16 mouse cellular contexts compared by ENCODE assay signal in genomic region chr9:31942334-31942733, GRCm38 (mm10). TPM values are rescaled to one million over a fixed set of nuclear protein-coding genes. Genes with fewer than 3 reads are reported as not detected.
DNase-seq lines count a peak whose midpoint lies in the region; ATAC-seq and TF ChIP-seq lines count a peak whose summit lies in the region.
"Had no signal": no experiment of that assay in that cellular context is flagged by ENCODE, and none has a peak within 500 bp of the region (broad histone marks: within the 10 kb centered on the region; RNA-seq: fewer than 3 reads in every experiment).

No protein-coding gene starts in this region.

- no peak for ATAC-seq in kidney, embryonic 15.5 days (replicated peaks; ENCODE audit: low FRiP score)
- no peak for ATAC-seq in activated CD4-positive, CD25-positive, alpha-beta regulatory T cell, adult 4 months

- H3K4me3 ChIP-seq in kidney, embryonic 15.5 days (replicated peaks): no peak overlapping the region
- H3K4me3 ChIP-seq: embryonic facial prominence, embryonic 15.5 days; limb, embryonic 12.5 days; myocyte had no signal

- H3K9ac ChIP-seq in kidney, embryonic 15.5 days: no peak overlapping the region
- H3K9ac ChIP-seq: embryonic facial prominence, embryonic 15.5 days; limb, embryonic 12.5 days had no signal

- no peaks in the 10 kb centered on the region for H3K36me3 ChIP-seq in kidney, embryonic 15.5 days
- H3K36me3 ChIP-seq: embryonic facial prominence, embryonic 15.5 days; limb, embryonic 12.5 days had no signal

- no peak for TF ChIP-seq POLR2A in brain, embryonic 14.5 days (IDR thresholded peaks at IDR 0.05; ENCODE audit: borderline replicate concordance, extremely low read depth, insufficient read depth, insufficient read length, poor library complexity, severe bottlenecking)

- peak; percentile 19; the same call in 1 of the 2 replicates for TF ChIP-seq CTCF in brain, embryonic 14.5 days (IDR thresholded peaks at IDR 0.05; ENCODE audit: borderline replicate concordance, extremely low read depth, insufficient read depth, insufficient read length)

- H3K9me3 ChIP-seq in kidney, embryonic 15.5 days (replicated peaks): no peaks in the 10 kb centered on the region
- H3K9me3 ChIP-seq: embryonic facial prominence, embryonic 15.5 days; limb, embryonic 12.5 days had no signal

- 64% methylated on average over 1 of the region's 1 CpGs for WGBS in kidney, embryonic 15.5 days

- 0 out of 2 replicates have a peak, but pooled peaks cover 2% of the 10 kb centered on the region for H3K4me1 ChIP-seq in kidney, embryonic 15.5 days
- H3K4me1 ChIP-seq: embryonic facial prominence, embryonic 15.5 days; limb, embryonic 12.5 days had no signal

- DNase-seq in cerebellum, adult 9-10 months: peak; percentile 3
- no peak for DNase-seq in cerebellum, postnatal 14 days
- peak; percentile 28 for DNase-seq in kidney, adult 9 months
- DNase-seq in 416B (ENCODE audit: low read depth): peak; percentile 25
- peak; percentile 29 for DNase-seq in brain, embryonic 14.5 days (ENCODE audit: low read depth)
- no peak for DNase-seq in thymus, adult 18-20 months
- DNase-seq: cerebellum, adult 2 months; kidney, adult 8-10 months; thymus, adult 2 months had no signal

- no peak overlapping the region for H3K27ac ChIP-seq in kidney, embryonic 15.5 days
- H3K27ac ChIP-seq: embryonic facial prominence, embryonic 15.5 days; limb, embryonic 12.5 days; macrophage had no signal

- H3K27me3 ChIP-seq in kidney, embryonic 15.5 days: no peaks in the 10 kb centered on the region
- H3K27me3 ChIP-seq: embryonic facial prominence, embryonic 15.5 days; limb, embryonic 12.5 days had no signal

- H3K4me2 ChIP-seq in kidney, embryonic 15.5 days: no peak overlapping the region
- H3K4me2 ChIP-seq: embryonic facial prominence, embryonic 15.5 days; limb, embryonic 12.5 days had no signal

RNA-seq across cellular contexts. Expression of gene Barx2, which starts 29.1 kb away (rescaled TPM):
- polyA plus RNA-seq in kidney, embryonic 15.5 days (2015; fragmentation: Nextera tagmentation; extraction: Ambion mirVana): 0.16 TPM in 1 of 2 replicates, not detected in the other
- polyA plus RNA-seq in brain, embryonic 14.5 days (2012; rRNA removed): 0.42 and 0.55 TPM in 2 replicates
- under 1 TPM in 1 of 2 experiments, not detected in 1; 0.22 TPM for polyA plus RNA-seq in activated CD4-positive, CD25-positive, alpha-beta regulatory T cell, adult 4 months (2017; shearing (Covaris generic))
- polyA plus RNA-seq: hindbrain, embryonic 11.5 days; macrophage had no signal

Comparison
In these comparisons a context has a peak if more than half of its experiments do, and no peak if none do; other contexts are left out.
1. DNase-seq: peak in cerebellum, adult 9-10 months (single experiment), kidney, adult 9 months (single experiment), 416B (single experiment) and brain, embryonic 14.5 days (single experiment); none in cerebellum, postnatal 14 days (0 of 2) and thymus, adult 18-20 months (0 of 2).